ENCODE assay signal across 8 mouse cellular contexts in genomic region chr19:41847614-41847991, GRCm38 (mm10). TPM values are rescaled to one million over a fixed set of nuclear protein-coding genes. Genes with fewer than 3 reads are reported as not detected.
A peak's percentile ranks its signal among the peaks of the same experiment; 100 is the strongest.
DNase-seq lines count a peak whose midpoint lies in the region; ATAC-seq and TF ChIP-seq lines count a peak whose summit lies in the region.
"Not testable (repeated sequence)": the region's sequence is repeated elsewhere in the genome, so short reads cannot be mapped to it uniquely, and the experiment has no call there.

No protein-coding gene starts in this region.

- peaks cover 20% of the 10 kb centered on the region for H3K27me3 ChIP-seq in CH12.LX (replicated peaks)
- H3K27me3 ChIP-seq in forebrain, embryonic 13.5 days; heart, embryonic 16.5 days (ENCODE audit: control insufficient read depth, insufficient read depth, low read length); kidney, embryonic 16.5 days (ENCODE audit: insufficient read depth, low read length); liver, embryonic 15.5 days; midbrain, embryonic 16.5 days (ENCODE audit: control insufficient read depth, insufficient read depth, low read depth, low read length); stomach, embryonic 14.5 days (ENCODE audit: control insufficient read depth, insufficient read depth, low read length): not testable (repeated sequence)

- dilution Hi-C loops in CH12.LX (cut with MboI; ENCODE audit: extremely low pct_ligation_motif_present, extremely low pct_unique_long_range_greater_than_20kb, low sequenced_read_pairs): not testable (repeated sequence)

- peaks cover 0 to 16% of the 10 kb centered on the region in 2 experiments; a peak in 2 of 4 replicates for H3K4me1 ChIP-seq in CH12.LX (ENCODE audit: control insufficient read depth in 1 of 2, insufficient read depth in 2 of 2)
- peaks cover 44% of the 10 kb centered on the region for H3K4me1 ChIP-seq in forebrain, embryonic 13.5 days
- not testable (repeated sequence) for H3K4me1 ChIP-seq in heart, embryonic 16.5 days (ENCODE audit: control insufficient read depth, insufficient read depth, low read length)
- peaks cover 29% of the 10 kb centered on the region for H3K4me1 ChIP-seq in kidney, embryonic 16.5 days (ENCODE audit: insufficient read depth, low read length)
- H3K4me1 ChIP-seq in liver, embryonic 15.5 days (replicated peaks): peaks cover 55% of the 10 kb centered on the region
- H3K4me1 ChIP-seq in midbrain, embryonic 16.5 days (ENCODE audit: control insufficient read depth, insufficient read depth, low read length): peaks cover 29% of the 10 kb centered on the region
- peaks cover 12% of the 10 kb centered on the region; the same call in 1 of the 2 replicates for H3K4me1 ChIP-seq in stomach, embryonic 14.5 days (ENCODE audit: control insufficient read depth, insufficient read depth, low read length)

- peak overlapping the region; percentile 25 to 84 (median 56) for H3K4me3 ChIP-seq in CH12.LX (replicated peaks in 1 of 3; ENCODE audit: low read depth in 2 of 3, low read length in 2 of 3, poor library complexity in 1 of 3)
- peak overlapping the region; percentile 90 for H3K4me3 ChIP-seq in forebrain, embryonic 13.5 days
- H3K4me3 ChIP-seq in heart, embryonic 16.5 days (ENCODE audit: low read length): peak overlapping the region; percentile 73
- H3K4me3 ChIP-seq in kidney, embryonic 16.5 days (ENCODE audit: low read length): peak overlapping the region; percentile 74
- peak overlapping the region; percentile 90 for H3K4me3 ChIP-seq in liver, embryonic 15.5 days (replicated peaks)
- H3K4me3 ChIP-seq in midbrain, embryonic 16.5 days (ENCODE audit: low read depth, low read length): peak overlapping the region; percentile 79
- peak overlapping the region; percentile 72 for H3K4me3 ChIP-seq in stomach, embryonic 14.5 days (ENCODE audit: low read depth, low read length)

- peak; percentile 49 for ATAC-seq in cerebellum, adult (ENCODE audit: insufficient number of reproducible peaks, low FRiP score, low TSS enrichment)
- peak; percentile 61 for ATAC-seq in forebrain, embryonic 13.5 days
- ATAC-seq in heart, embryonic 16.5 days (replicated peaks; ENCODE audit: extremely low read depth, insufficient read depth, low FRiP score): peak; percentile 47
- ATAC-seq in kidney, embryonic 16.5 days (ENCODE audit: low FRiP score, low TSS enrichment): peak; percentile 52
- peak; percentile 41 for ATAC-seq in liver, embryonic 15.5 days (ENCODE audit: insufficient read depth)
- peak; percentile 78 for ATAC-seq in midbrain, embryonic 16.5 days
- peak; percentile 57 for ATAC-seq in stomach, embryonic 14.5 days (ENCODE audit: insufficient number of reproducible peaks, insufficient read depth, low FRiP score, low read depth)

- H3K9ac ChIP-seq in CH12.LX (ENCODE audit: insufficient read depth, low read depth): peak overlapping the region; percentile 49
- peak overlapping the region; percentile 94 for H3K9ac ChIP-seq in forebrain, embryonic 13.5 days
- peak overlapping the region; percentile 75 for H3K9ac ChIP-seq in heart, embryonic 16.5 days (ENCODE audit: low read length)
- peak overlapping the region; percentile 80 for H3K9ac ChIP-seq in kidney, embryonic 16.5 days (replicated peaks; ENCODE audit: low read length)
- peak overlapping the region; percentile 78 for H3K9ac ChIP-seq in liver, embryonic 15.5 days
- H3K9ac ChIP-seq in midbrain, embryonic 16.5 days (ENCODE audit: low read depth, low read length): peak overlapping the region; percentile 81
- H3K9ac ChIP-seq in stomach, embryonic 14.5 days (replicated peaks; ENCODE audit: low read depth, low read length): peak overlapping the region; percentile 43; the same call in 1 of the 2 replicates

- not testable (repeated sequence) for TF ChIP-seq CTCF in CH12.LX (conservative IDR thresholded peaks at IDR 0.05 in 1 of 2, IDR thresholded peaks at IDR 0.05 in 1 of 2; ENCODE audit: low read depth in 2 of 2, low read length in 2 of 2)

- H3K79me2 ChIP-seq in CH12.LX (replicated peaks; ENCODE audit: control insufficient read depth, extremely low read depth, insufficient read depth, poor library complexity, severe bottlenecking): not testable (repeated sequence)

- not testable (repeated sequence) for TF ChIP-seq EP300 in CH12.LX (IDR thresholded peaks at IDR 0.05; ENCODE audit: low read length)

- in situ Hi-C loops in CH12.LX (cut with MboI; ENCODE audit: low pct_ligation_motif_present, low pct_unique_long_range_greater_than_20kb, low sequenced_read_pairs): loop anchor here (10.0 kb wide), 1 partner anchor 47 kb away; the partner anchor contains the start of gene Rrp12

- H3K27ac ChIP-seq in CH12.LX (ENCODE audit: insufficient read depth, low read depth): not testable (repeated sequence)
- H3K27ac ChIP-seq in forebrain, embryonic 13.5 days: peak overlapping the region; percentile 93
- H3K27ac ChIP-seq in heart, embryonic 16.5 days (ENCODE audit: low read length): peak overlapping the region; percentile 74
- peak overlapping the region; percentile 94 for H3K27ac ChIP-seq in kidney, embryonic 16.5 days (ENCODE audit: low read length)
- peak overlapping the region; percentile 91 for H3K27ac ChIP-seq in liver, embryonic 15.5 days (replicated peaks)
- peak overlapping the region; percentile 95 for H3K27ac ChIP-seq in midbrain, embryonic 16.5 days (ENCODE audit: low read length)
- peak overlapping the region; percentile 68 for H3K27ac ChIP-seq in stomach, embryonic 14.5 days (ENCODE audit: low read length)

- peak overlapping the region; percentile 89 for H3K4me2 ChIP-seq in CH12.LX (ENCODE audit: insufficient read depth, low read depth, poor library complexity, severe bottlenecking)
- H3K4me2 ChIP-seq in forebrain, embryonic 13.5 days: peak overlapping the region; percentile 95
- H3K4me2 ChIP-seq in heart, embryonic 16.5 days (ENCODE audit: low read depth, low read length): peak overlapping the region; percentile 97
- peak overlapping the region; percentile 97 for H3K4me2 ChIP-seq in kidney, embryonic 16.5 days (replicated peaks; ENCODE audit: low read depth, low read length)
- peak overlapping the region; percentile 98 for H3K4me2 ChIP-seq in liver, embryonic 15.5 days
- H3K4me2 ChIP-seq in midbrain, embryonic 16.5 days (ENCODE audit: low read length): peak overlapping the region; percentile 91
- peak overlapping the region; percentile 76 for H3K4me2 ChIP-seq in stomach, embryonic 14.5 days (replicated peaks; ENCODE audit: low read depth, low read length)

- not testable (repeated sequence) for H3K36me3 ChIP-seq in CH12.LX (replicated peaks in 1 of 2; ENCODE audit: control insufficient read depth in 1 of 2, insufficient read depth in 1 of 2, low read length in 1 of 2); forebrain, embryonic 13.5 days (ENCODE audit: poor library complexity, severe bottlenecking); heart, embryonic 16.5 days (ENCODE audit: control insufficient read depth, insufficient read depth); kidney, embryonic 16.5 days (ENCODE audit: insufficient read depth, low read length); liver, embryonic 15.5 days (replicated peaks); midbrain, embryonic 16.5 days (ENCODE audit: control insufficient read depth, insufficient read depth, low read length); stomach, embryonic 14.5 days (ENCODE audit: control insufficient read depth, insufficient read depth, low read length)

- under 1% methylated on average over 41 of the region's 53 CpGs for WGBS in forebrain, embryonic 13.5 days
- WGBS in heart, embryonic 16.5 days: under 1% methylated on average over 51 of the region's 53 CpGs
- under 1% methylated on average over 47 of the region's 53 CpGs for WGBS in kidney, embryonic 16.5 days
- 0% methylated on average over 45 of the region's 53 CpGs for WGBS in liver, embryonic 15.5 days (ENCODE audit: insufficient replicate concordance)
- under 1% methylated on average over 45 of the region's 53 CpGs for WGBS in midbrain, embryonic 16.5 days
- WGBS in stomach, embryonic 14.5 days: under 1% methylated on average over 43 of the region's 53 CpGs

- not testable (repeated sequence) for TF ChIP-seq RAD21 in CH12.LX (IDR thresholded peaks at IDR 0.05; ENCODE audit: low read depth, low read length)

- TF ChIP-seq POLR2A in CH12.LX (IDR thresholded peaks at IDR 0.05; ENCODE audit: low read depth, low read length): not testable (repeated sequence)

- not testable (repeated sequence) for DNase-seq in CH12.LX (ENCODE audit: extremely low read depth)

- H3K9me3 ChIP-seq in CH12.LX (replicated peaks; ENCODE audit: low read length); forebrain, embryonic 13.5 days (replicated peaks); heart, embryonic 16.5 days (replicated peaks; ENCODE audit: control insufficient read depth, low read length); kidney, embryonic 16.5 days (ENCODE audit: low read length); liver, embryonic 15.5 days (replicated peaks); midbrain, embryonic 16.5 days (replicated peaks; ENCODE audit: control insufficient read depth, low read length, poor library complexity, severe bottlenecking); stomach, embryonic 14.5 days (ENCODE audit: control insufficient read depth, low read depth, low read length): not testable (repeated sequence)

RNA-seq across cellular contexts. Expression of gene Frat2, which starts 0.3 kb away (rescaled TPM):
- total RNA-seq in CH12.LX (2012; rRNA removed) (0.67 and 1.0 TPM in 2 replicates), CH12.LX (2014; rRNA removed) (0.55 and 0.68 TPM in 2 replicates)
- 1.2 and 1.3 TPM in 2 replicates for polyA plus RNA-seq in CH12.LX (2012; ENCODE audit: insufficient read length, low read depth)
- 10.4 and 12.4 TPM in 2 replicates for polyA plus RNA-seq in forebrain, embryonic 13.5 days (2015; fragmentation: Nextera tagmentation; extraction: Ambion mirVana)
- 1.9 and 2.8 TPM in 2 replicates for polyA plus RNA-seq in heart, embryonic 16.5 days (2015; fragmentation: Nextera tagmentation; extraction: Ambion mirVana)
- polyA plus RNA-seq in kidney, embryonic 16.5 days (2015; fragmentation: Nextera tagmentation; extraction: Ambion mirVana): 3.7 and 4.7 TPM in 2 replicates
- polyA plus RNA-seq in liver, embryonic 15.5 days (2015; fragmentation: Nextera tagmentation; extraction: Ambion mirVana): 4.4 and 4.5 TPM in 2 replicates
- polyA plus RNA-seq in midbrain, embryonic 16.5 days (2015; fragmentation: Nextera tagmentation; extraction: Ambion mirVana): 5.0 and 5.6 TPM in 2 replicates
- polyA plus RNA-seq in stomach, embryonic 14.5 days (2014; fragmentation: Nextera tagmentation; extraction: Ambion mirVana): 3.5 and 5.0 TPM in 2 replicates

RNA-seq across cellular contexts. Expression of gene Frat1, which starts 17.8 kb away (rescaled TPM):
- total RNA-seq in CH12.LX (2012; rRNA removed) (0.80 and 2.0 TPM in 2 replicates), CH12.LX (2014; rRNA removed) (0.70 and 0.96 TPM in 2 replicates)
- 0.64 and 0.94 TPM in 2 replicates for polyA plus RNA-seq in CH12.LX (2012; ENCODE audit: insufficient read length, low read depth)
- polyA plus RNA-seq in forebrain, embryonic 13.5 days (2015; fragmentation: Nextera tagmentation; extraction: Ambion mirVana): 25.7 and 27.3 TPM in 2 replicates
- 2.4 and 2.7 TPM in 2 replicates for polyA plus RNA-seq in heart, embryonic 16.5 days (2015; fragmentation: Nextera tagmentation; extraction: Ambion mirVana)
- polyA plus RNA-seq in kidney, embryonic 16.5 days (2015; fragmentation: Nextera tagmentation; extraction: Ambion mirVana): 6.2 and 6.5 TPM in 2 replicates
- polyA plus RNA-seq in liver, embryonic 15.5 days (2015; fragmentation: Nextera tagmentation; extraction: Ambion mirVana): 8.5 and 9.1 TPM in 2 replicates
- polyA plus RNA-seq in midbrain, embryonic 16.5 days (2015; fragmentation: Nextera tagmentation; extraction: Ambion mirVana): 27.3 and 28.2 TPM in 2 replicates
- polyA plus RNA-seq in stomach, embryonic 14.5 days (2014; fragmentation: Nextera tagmentation; extraction: Ambion mirVana): 12.9 and 14.1 TPM in 2 replicates

RNA-seq across cellular contexts. Expression of gene Arhgap19, which starts 45.8 kb away (rescaled TPM):
- total RNA-seq in CH12.LX (2012; rRNA removed) (20.4 TPM in 2 replicates), CH12.LX (2014; rRNA removed) (36.8 and 37.9 TPM in 2 replicates)
- polyA plus RNA-seq in CH12.LX (2012; ENCODE audit: insufficient read length, low read depth): 27.8 and 30.1 TPM in 2 replicates
- polyA plus RNA-seq in forebrain, embryonic 13.5 days (2015; fragmentation: Nextera tagmentation; extraction: Ambion mirVana): 20.4 and 21.5 TPM in 2 replicates
- polyA plus RNA-seq in heart, embryonic 16.5 days (2015; fragmentation: Nextera tagmentation; extraction: Ambion mirVana): 12.7 and 13.6 TPM in 2 replicates
- polyA plus RNA-seq in kidney, embryonic 16.5 days (2015; fragmentation: Nextera tagmentation; extraction: Ambion mirVana): 28.0 and 31.1 TPM in 2 replicates
- 26.6 and 29.4 TPM in 2 replicates for polyA plus RNA-seq in liver, embryonic 15.5 days (2015; fragmentation: Nextera tagmentation; extraction: Ambion mirVana)
- polyA plus RNA-seq in midbrain, embryonic 16.5 days (2015; fragmentation: Nextera tagmentation; extraction: Ambion mirVana): 4.3 TPM in 2 replicates
- polyA plus RNA-seq in stomach, embryonic 14.5 days (2014; fragmentation: Nextera tagmentation; extraction: Ambion mirVana): 25.2 and 25.7 TPM in 2 replicates

RNA-seq across cellular contexts. Expression of gene Rrp12, which starts 48.4 kb away (rescaled TPM):
- 42.5 and 58.0 TPM in 2 replicates for total RNA-seq in CH12.LX (2012; rRNA removed)
- total RNA-seq in CH12.LX (2014; rRNA removed): 20.1 and 22.0 TPM in 2 replicates
- 62.4 and 64.3 TPM in 2 replicates for polyA plus RNA-seq in CH12.LX (2012; ENCODE audit: insufficient read length, low read depth)
- 15.8 and 18.1 TPM in 2 replicates for polyA plus RNA-seq in forebrain, embryonic 13.5 days (2015; fragmentation: Nextera tagmentation; extraction: Ambion mirVana)
- polyA plus RNA-seq in heart, embryonic 16.5 days (2015; fragmentation: Nextera tagmentation; extraction: Ambion mirVana): 9.4 and 10.0 TPM in 2 replicates
- 16.9 and 18.8 TPM in 2 replicates for polyA plus RNA-seq in kidney, embryonic 16.5 days (2015; fragmentation: Nextera tagmentation; extraction: Ambion mirVana)
- polyA plus RNA-seq in liver, embryonic 15.5 days (2015; fragmentation: Nextera tagmentation; extraction: Ambion mirVana): 8.5 and 8.6 TPM in 2 replicates
- 19.2 TPM in 2 replicates for polyA plus RNA-seq in midbrain, embryonic 16.5 days (2015; fragmentation: Nextera tagmentation; extraction: Ambion mirVana)
- polyA plus RNA-seq in stomach, embryonic 14.5 days (2014; fragmentation: Nextera tagmentation; extraction: Ambion mirVana): 10.8 and 10.9 TPM in 2 replicates

Comparison
In these comparisons a context has a peak if more than half of its experiments do, and no peak if none do; other contexts are left out.
1. H3K9ac ChIP-seq: peak in every context shown above with its lines; median percentile 94 in forebrain, embryonic 13.5 days; 81 in midbrain, embryonic 16.5 days; 80 in kidney, embryonic 16.5 days; 78 in liver, embryonic 15.5 days; 75 in heart, embryonic 16.5 days; 49 in CH12.LX; 43 in stomach, embryonic 14.5 days.